Mouse (Mus musculus) stomach, embryonic 16.5 days (tissue): Measurements from ENCODE around the gene Timp4. TPM values are rescaled to one million over a fixed set of nuclear protein-coding genes. Genes with fewer than 3 reads are reported as not detected.

Experiments
- ATAC-seq: fragments of 200-750 bp; cut with Nextera tagmentation; 2 replicates; pipeline ENCODE4 v1.8.0; 2017; ENCODE audit warnings: moderate number of reproducible peaks, moderate TSS enrichment; ENCODE audit not compliant: insufficient read depth, low FRiP score
- H3K27ac ChIP-seq: fragments of 300-500 bp; sonication (generic); 2 replicates; pipeline ENCODE4 v1.5.1; 2014; ENCODE audit warnings: low read length
- H3K27me3 ChIP-seq: fragments of 300-500 bp; sonication (generic); 2 replicates; pipeline ENCODE4 v1.6.1; 2014; ENCODE audit warnings: low read length, control low read depth, mixed read lengths; ENCODE audit not compliant: control insufficient read depth, insufficient read depth
- H3K36me3 ChIP-seq: fragments of 300-500 bp; sonication (generic); 2 replicates; pipeline ENCODE4 v1.6.1; 2014; ENCODE audit warnings: low read length; ENCODE audit not compliant: control insufficient read depth, insufficient read depth
- H3K4me1 ChIP-seq: fragments of 300-500 bp; sonication (generic); 2 replicates; pipeline ENCODE4 v1.6.1; 2014; ENCODE audit warnings: low read length, control low read depth, mixed read lengths; ENCODE audit not compliant: control insufficient read depth, insufficient read depth
- H3K4me2 ChIP-seq: fragments of 300-500 bp; sonication (generic); 2 replicates; pipeline ENCODE4 v1.6.1; 2014; ENCODE audit warnings: low read depth, low read length, mixed read lengths
- H3K4me3 ChIP-seq: fragments of 300-500 bp; sonication (generic); replicated peaks from 2 replicates; pipeline ENCODE4 v1.5.1; 2014; ENCODE audit warnings: mild to moderate bottlenecking, low read length
- H3K9ac ChIP-seq: fragments of 300-500 bp; sonication (generic); 2 replicates; pipeline ENCODE4 v1.6.1; 2014; ENCODE audit warnings: low read length
- H3K9me3 ChIP-seq: fragments of 300-500 bp; sonication (generic); replicated peaks from 2 replicates; pipeline ENCODE4 v1.6.1; 2016; ENCODE audit warnings: low read length, control low read depth; ENCODE audit not compliant: control insufficient read depth
- WGBS: fragments of 180-500 bp; shearing (Covaris S2); extraction: QIAGEN DNeasy Blood & Tissue Kit; methylation state at CpG from one replicate; pipeline ENCODE4 v1.1.7; 2014; 5-methylcytosine and 5-hydroxymethylcytosine counted together
- polyA plus RNA-seq: library from polyadenylated mRNA; unstranded; fragments of >200 nt; fragmentation: Nextera tagmentation; extraction: Ambion mirVana; gene quantifications from 2 replicates; pipeline ENCODE4 v1.2.1, GENCODE M21; 2015

The Timp4 gene
- polyA plus RNA-seq, 1 experiment from 2014 or later: 1.4 TPM

DNA sequence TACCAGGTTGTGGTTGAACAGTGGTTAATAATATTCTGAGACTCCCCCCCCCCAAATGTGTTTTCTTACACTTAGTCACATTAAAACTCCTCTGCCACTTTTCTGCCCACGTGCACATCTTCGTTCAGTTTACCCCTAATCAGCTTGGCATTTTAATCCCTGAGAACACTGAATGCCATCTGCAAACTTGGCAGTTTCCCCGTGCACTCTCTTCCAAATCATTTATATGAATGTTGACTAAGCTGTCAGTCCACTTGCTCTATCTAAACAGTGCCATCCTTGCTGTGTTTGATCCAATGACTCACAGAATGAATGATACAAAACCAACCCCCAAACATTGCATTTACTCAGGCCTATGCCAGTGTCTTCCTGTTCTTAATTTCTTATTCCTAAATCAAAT, 26.5 kb downstream of the Timp4 start:
- no peak overlapping the region for H3K27ac ChIP-seq
- 45% methylated on average over 3 of the region's 3 CpGs for WGBS
- H3K9ac ChIP-seq: no peak overlapping the region
- no peak for ATAC-seq
- H3K4me1 ChIP-seq: peaks cover 5% of the 10 kb centered on the region
- no peaks in the 10 kb centered on the region for H3K36me3 ChIP-seq
- H3K9me3 ChIP-seq: no peaks in the 10 kb centered on the region
- no peaks in the 10 kb centered on the region for H3K27me3 ChIP-seq
- H3K4me2 ChIP-seq: no peak overlapping the region
- H3K4me3 ChIP-seq: no peak overlapping the region

DNA sequence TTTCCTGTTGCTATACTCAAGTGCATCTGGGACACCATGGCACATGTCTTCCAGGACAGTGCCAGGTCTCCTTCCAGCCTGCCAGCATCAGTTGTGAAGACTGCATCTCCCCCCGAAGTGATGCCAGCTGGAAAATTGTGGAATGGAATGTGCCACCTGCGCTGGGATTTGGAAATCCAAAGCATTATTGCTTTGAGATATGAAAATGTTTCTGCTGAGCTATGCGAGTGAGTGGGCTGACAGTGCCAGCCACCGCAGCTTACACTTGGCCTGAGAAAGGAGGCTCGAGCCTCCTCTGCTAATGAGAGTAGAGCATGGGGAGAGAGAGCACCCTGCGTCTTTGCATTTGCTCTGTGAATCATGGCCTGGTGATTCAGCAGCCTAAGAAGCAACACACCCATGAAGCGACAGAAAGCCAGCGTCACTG, 30.8 kb downstream of the Timp4 start:
- Histone ChIP-seq H3K27me3 (no peaks in the 10 kb centered on the region), H3K36me3 (no peaks in the 10 kb centered on the region), H3K9ac (no peak overlapping the region), H3K27ac (no peak overlapping the region), H3K9me3 (no peaks in the 10 kb centered on the region), H3K4me3 (no peak overlapping the region), H3K4me1 (no peaks in the 10 kb centered on the region), H3K4me2 (no peak overlapping the region)
- 77% methylated on average over 8 of the region's 8 CpGs for WGBS
- no peak for ATAC-seq

DNA sequence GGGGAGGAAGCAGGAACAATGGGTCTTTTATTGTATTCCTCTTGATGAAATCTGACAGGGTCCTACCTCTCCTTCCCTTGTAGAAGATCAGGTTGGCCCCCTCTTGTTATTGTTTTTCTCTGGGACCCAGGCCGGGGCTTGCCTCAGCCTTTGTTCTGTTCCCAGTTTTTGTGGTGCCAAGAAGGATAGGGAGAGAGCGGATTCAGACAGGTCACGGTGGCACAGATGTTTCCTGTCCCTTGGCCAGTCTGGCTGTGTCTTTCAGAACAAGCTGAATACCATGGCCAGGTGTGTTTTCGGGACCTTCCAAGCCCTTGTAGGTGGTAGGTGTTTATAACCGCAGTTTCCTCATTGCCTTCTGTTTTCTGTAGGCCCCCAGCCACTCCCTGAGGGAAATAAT, 38.9 kb downstream of the Timp4 start:
- 59% methylated on average over 5 of the region's 5 CpGs for WGBS
- peak overlapping the region; percentile 64; the same call in 1 of the 2 replicates for H3K27ac ChIP-seq

DNA sequence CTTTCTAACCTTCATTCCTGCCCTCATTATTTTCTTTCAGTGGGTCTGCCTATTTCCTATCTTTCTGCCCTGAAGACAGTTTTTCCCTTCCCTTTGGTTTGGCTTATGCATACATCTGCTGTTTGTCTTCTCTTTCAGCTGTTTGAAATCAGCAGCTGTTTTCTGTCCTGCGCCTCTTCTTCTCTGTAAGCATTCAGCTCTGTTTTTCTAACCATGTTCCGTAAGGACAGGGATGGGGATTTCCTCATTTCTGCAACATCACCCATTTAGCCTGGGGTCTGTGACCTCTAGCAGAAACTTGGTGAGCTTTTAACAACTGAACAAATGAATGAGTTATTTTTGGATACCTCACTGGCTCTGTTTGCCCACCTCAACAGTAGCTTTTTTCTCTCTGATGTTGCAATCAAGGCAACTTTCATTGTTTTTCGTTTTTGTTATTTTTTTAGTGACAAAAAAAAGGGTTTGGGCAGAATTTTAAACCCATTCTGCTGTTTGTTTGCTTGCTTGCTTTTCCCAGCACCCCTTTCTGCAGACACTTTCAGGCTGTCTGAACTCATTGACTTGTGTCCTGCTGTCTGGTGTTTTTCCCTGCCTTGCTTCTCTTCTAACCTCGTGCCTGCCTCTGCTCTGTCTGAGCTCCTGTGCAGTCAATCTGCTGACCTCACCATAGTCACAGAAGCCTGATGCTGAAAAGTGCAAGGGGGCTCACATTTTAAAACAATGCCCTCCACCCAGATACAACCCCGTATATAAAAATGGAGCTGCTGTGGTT, 39.7 kb downstream of the Timp4 start:
- H3K4me1 ChIP-seq: 0 out of 2 replicates have a peak, but pooled peaks cover 3% of the 10 kb centered on the region
- H3K4me3 ChIP-seq: no peak overlapping the region
- H3K9me3 ChIP-seq: no peaks in the 10 kb centered on the region
- WGBS: 37% methylated on average over 5 of the region's 5 CpGs
- H3K4me2 ChIP-seq: no peak overlapping the region
- H3K36me3 ChIP-seq: no peaks in the 10 kb centered on the region
- H3K9ac ChIP-seq: no peak overlapping the region
- ATAC-seq: no peak
- no peaks in the 10 kb centered on the region for H3K27me3 ChIP-seq
- peak overlapping the region; percentile 64 for H3K27ac ChIP-seq

More for the DNA sequence above, 38.9 kb downstream of the Timp4 start:
- no peak overlapping the region for H3K4me2 ChIP-seq
- no peak overlapping the region for H3K4me3 ChIP-seq
- H3K9ac ChIP-seq: no peak overlapping the region
- no peaks in the 10 kb centered on the region for H3K9me3 ChIP-seq
- ATAC-seq: no peak
- H3K36me3 ChIP-seq: no peaks in the 10 kb centered on the region
- 0 out of 2 replicates have a peak, but pooled peaks cover 3% of the 10 kb centered on the region for H3K4me1 ChIP-seq
- no peaks in the 10 kb centered on the region for H3K27me3 ChIP-seq

DNA sequence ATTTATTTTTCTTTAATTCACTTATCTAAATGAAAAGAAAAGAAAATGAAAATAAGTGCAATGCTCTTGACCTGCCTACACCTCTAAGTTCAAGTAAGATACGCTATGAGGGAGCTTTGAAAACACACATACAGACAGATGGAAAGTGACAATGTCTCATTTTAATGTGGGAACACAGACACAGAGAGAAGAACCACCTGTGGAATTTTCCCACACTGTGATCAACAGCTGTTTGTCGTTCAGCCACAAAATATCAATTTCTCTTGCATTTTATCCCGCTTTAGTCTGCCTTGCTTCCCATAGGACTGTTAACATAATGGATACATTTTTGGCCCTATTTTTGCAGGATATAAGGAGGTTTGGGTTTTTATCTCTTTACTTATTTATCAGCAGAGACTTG, 41.2 kb downstream of the Timp4 start:
- H3K4me3 ChIP-seq: no peak overlapping the region
- WGBS: 46% methylated on average over 3 of the region's 3 CpGs
- H3K9ac ChIP-seq: no peak overlapping the region
- no peak for ATAC-seq
- no peaks in the 10 kb centered on the region for H3K36me3 ChIP-seq
- no peaks in the 10 kb centered on the region for H3K9me3 ChIP-seq
- 0 out of 2 replicates have a peak, but pooled peaks cover 3% of the 10 kb centered on the region for H3K4me1 ChIP-seq
- H3K4me2 ChIP-seq: no peak overlapping the region
- H3K27me3 ChIP-seq: no peaks in the 10 kb centered on the region
- H3K27ac ChIP-seq: no peak overlapping the region

DNA sequence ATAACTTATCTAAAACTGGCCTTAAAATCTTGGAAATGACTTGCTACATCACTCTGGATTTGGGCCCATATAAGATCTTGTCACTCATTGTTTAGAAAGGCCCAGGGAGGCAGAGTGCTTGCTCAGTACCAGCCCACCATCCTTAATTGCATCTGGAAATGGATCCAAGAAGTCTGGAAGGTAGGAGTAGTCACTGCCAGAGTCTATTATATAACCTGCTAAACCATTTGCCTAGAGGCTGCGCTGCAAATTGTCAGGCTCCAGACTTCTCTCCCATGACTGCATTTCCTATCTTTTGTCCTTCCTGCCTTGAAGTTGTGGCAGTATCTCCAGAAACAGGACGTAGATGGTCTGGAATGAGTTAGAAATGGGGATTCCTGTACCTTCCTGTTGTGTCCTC, 41.8 kb downstream of the Timp4 start:
- H3K9ac ChIP-seq: no peak overlapping the region
- no peak overlapping the region for H3K4me2 ChIP-seq
- 46% methylated on average over 2 of the region's 2 CpGs for WGBS
- no peak overlapping the region for H3K27ac ChIP-seq
- no peaks in the 10 kb centered on the region for H3K27me3 ChIP-seq
- H3K4me3 ChIP-seq: no peak overlapping the region
- no peak for ATAC-seq
- H3K4me1 ChIP-seq: 0 out of 2 replicates have a peak, but pooled peaks cover 3% of the 10 kb centered on the region
- no peaks in the 10 kb centered on the region for H3K36me3 ChIP-seq
- H3K9me3 ChIP-seq: no peaks in the 10 kb centered on the region

DNA sequence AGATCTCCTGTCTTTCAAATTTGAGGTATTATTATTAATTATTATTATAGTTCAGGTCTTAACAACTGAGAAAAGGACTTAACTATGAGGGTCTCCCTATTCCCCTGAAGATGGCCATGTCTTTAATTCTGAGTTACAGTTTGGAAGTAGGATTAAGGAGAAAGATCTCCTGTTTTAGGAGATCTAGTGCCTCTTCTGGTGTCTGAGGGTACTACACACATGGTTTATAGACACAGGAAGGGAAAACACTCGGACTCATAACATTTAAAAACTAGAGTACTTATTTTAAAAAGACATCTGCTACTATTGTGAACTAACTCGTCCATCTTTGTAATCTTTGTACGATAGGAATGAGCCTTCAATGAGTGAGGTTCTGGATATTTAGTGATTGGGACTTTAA, 49.0 kb downstream of the Timp4 start:
- WGBS: 59% methylated on average over 3 of the region's 3 CpGs
- H3K27ac ChIP-seq: no peak overlapping the region

DNA sequence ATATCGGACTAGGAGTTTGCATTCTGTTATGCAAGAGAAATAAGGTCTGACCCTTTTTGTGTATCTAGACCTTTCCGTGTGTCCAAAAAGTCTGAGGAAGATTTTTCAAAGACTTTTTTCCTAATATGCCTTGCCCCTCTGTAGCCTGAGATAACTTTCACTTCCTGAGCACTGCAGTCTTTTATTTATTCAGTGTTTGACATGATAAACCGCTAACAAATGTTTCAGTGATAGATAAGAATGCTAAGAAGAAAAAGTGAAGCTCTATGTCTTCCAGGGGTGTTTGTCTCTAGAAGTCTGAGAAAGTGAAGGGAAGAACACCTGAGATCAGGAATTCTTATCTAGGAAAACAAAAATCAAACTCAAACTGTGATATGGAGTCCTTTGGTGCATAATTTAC, 51.3 kb downstream of the Timp4 start:
- no peak overlapping the region for H3K4me2 ChIP-seq
- no peak overlapping the region for H3K9ac ChIP-seq
- H3K27me3 ChIP-seq: no peaks in the 10 kb centered on the region
- H3K9me3 ChIP-seq: no peaks in the 10 kb centered on the region
- H3K36me3 ChIP-seq: no peaks in the 10 kb centered on the region
- ATAC-seq: no peak
- H3K4me1 ChIP-seq: no peaks in the 10 kb centered on the region
- H3K4me3 ChIP-seq: no peak overlapping the region
- H3K27ac ChIP-seq: no peak overlapping the region
- WGBS: 49% methylated on average over 3 of the region's 3 CpGs

More for the DNA sequence above, 49.0 kb downstream of the Timp4 start:
- Histone ChIP-seq H3K4me2 (no peak overlapping the region), H3K9ac (no peak overlapping the region), H3K4me3 (no peak overlapping the region), H3K4me1 (no peaks in the 10 kb centered on the region), H3K27me3 (no peaks in the 10 kb centered on the region), H3K9me3 (no peaks in the 10 kb centered on the region), H3K36me3 (no peaks in the 10 kb centered on the region)
- ATAC-seq: no peak
